Mouse (Mus musculus): ENCODE measurements around the gene Chil3. TPM values are rescaled to one million over a fixed set of nuclear protein-coding genes. Genes with fewer than 3 reads are reported as not detected.
A peak's percentile ranks its signal among the peaks of the same experiment; 100 is the strongest.
"Not testable (repeated sequence)": the region's sequence is repeated elsewhere in the genome, so short reads cannot be mapped to it uniquely, and the experiment has no call there.

Chil3 gene
- not detected in 2 replicates for polyA plus RNA-seq (2015; fragmentation: Nextera tagmentation; extraction: Ambion mirVana)

DNA sequence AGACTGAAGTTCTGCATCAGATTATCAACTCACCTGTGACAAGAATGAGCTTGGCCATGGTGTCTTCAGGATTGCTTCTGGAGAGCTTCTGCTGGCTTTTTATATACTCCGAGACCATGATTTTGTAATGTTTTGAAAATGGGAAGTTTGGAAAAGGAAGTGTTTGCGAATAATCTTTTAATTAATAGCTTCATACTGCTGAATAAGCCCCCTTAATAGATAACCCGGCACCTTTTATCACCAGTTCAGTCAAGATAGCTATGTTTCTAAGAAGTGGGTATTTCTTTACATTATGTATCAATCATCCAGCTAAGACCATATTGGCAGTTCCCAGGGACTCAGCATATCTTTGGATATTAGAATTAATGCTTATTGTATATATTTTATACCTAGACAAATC lies at the start of gene Chil3:
Gene Chil3, minus strand, starts transcription at position 101 of the 400 bp plus-strand sequence.
- WGBS: 83% methylated on average over 3 of the region's 3 CpGs
- no peak within 1 kb of the TSS for H3K4me3 ChIP-seq
- no peak within 1 kb of the TSS for H3K9ac ChIP-seq
- no peaks in the 10 kb centered on the region for H3K36me3 ChIP-seq
- H3K9me3 ChIP-seq: no peaks in the 10 kb centered on the region
- no peak within 1 kb of the TSS for H3K4me2 ChIP-seq
- no peaks in the 10 kb centered on the region for H3K27me3 ChIP-seq
- no peak for ATAC-seq (ENCODE audit: low FRiP score)
- H3K27ac ChIP-seq: no peak within 1 kb of the TSS
- H3K4me1 ChIP-seq (replicated peaks): no peaks in the 10 kb centered on the region

DNA sequence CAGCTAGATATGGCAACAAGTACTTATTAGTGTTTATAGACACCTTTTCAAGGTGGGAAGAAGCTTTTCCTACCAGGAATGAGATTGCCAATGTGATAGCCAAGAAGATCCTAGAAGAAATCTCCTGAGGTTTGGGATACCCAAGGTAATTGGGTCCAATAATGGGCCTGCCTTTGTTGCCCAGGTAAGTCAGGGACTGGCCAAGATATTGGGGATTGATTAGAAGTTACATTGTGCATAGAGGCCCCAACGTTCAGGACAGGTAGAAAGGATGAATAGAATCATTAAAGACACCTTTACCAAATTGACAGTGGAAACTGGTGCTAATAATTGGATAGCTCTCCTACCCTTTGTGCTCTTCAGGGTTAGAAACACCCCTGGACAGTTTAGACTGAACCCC lies 30.7 kb upstream of the Chil3 start:
- not testable (repeated sequence) for H3K36me3 ChIP-seq; H3K4me1 ChIP-seq (replicated peaks); H3K9ac ChIP-seq; H3K4me3 ChIP-seq; H3K27ac ChIP-seq; H3K27me3 ChIP-seq; H3K4me2 ChIP-seq; ATAC-seq (ENCODE audit: low FRiP score); H3K9me3 ChIP-seq
- WGBS: 73% methylated on average over 1 of the region's 1 CpGs

DNA sequence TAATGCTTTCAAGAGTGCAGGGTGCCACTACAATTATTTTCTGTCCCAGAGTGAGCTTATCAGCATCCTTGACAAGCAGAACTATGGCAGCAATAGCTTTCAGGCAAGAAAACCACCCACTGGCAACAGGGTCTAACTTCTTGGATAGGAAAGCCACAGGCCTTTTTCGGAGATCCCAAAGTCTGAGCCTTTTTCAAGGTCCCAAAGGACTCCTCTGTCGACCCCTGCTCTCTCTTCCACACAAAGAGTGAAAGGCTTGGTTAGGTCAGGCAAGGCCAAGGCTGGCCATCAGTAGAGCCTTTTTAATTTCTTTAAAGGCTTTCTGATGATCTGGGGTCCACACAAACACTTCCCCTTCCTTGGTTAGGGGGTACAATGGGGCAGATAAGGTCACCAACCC lies 29.9 kb upstream of the Chil3 start:
- H3K27ac ChIP-seq; H3K4me2 ChIP-seq; ATAC-seq (ENCODE audit: low FRiP score); H3K4me3 ChIP-seq; H3K4me1 ChIP-seq (replicated peaks); H3K9me3 ChIP-seq; H3K9ac ChIP-seq; H3K27me3 ChIP-seq; H3K36me3 ChIP-seq: not testable (repeated sequence)
- WGBS: 87% methylated on average over 2 of the region's 2 CpGs

DNA sequence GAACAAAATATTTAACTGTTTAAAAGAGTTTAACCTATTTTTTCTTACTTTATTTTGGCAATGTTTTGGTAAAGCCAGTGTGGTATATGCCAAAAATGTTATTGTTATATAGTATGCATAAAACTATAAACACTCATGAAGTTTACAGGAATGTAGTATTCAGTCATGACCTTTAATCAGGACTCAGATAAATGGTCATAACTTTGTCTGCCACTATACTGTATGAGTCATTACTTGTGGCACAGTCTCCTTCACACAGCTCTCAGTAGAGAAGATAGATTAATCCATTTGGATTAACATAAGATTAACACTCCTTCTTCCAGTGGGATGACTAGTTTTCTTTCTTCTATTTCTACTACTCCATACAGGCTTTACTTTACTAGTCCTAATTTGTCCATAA lies 28.9 kb upstream of the Chil3 start:
- H3K4me1 ChIP-seq (replicated peaks): no peaks in the 10 kb centered on the region
- ATAC-seq (ENCODE audit: low FRiP score): no peak
- H3K27me3 ChIP-seq: no peaks in the 10 kb centered on the region
- H3K36me3 ChIP-seq: no peaks in the 10 kb centered on the region
- H3K9me3 ChIP-seq: peaks cover 8% of the 10 kb centered on the region; the same call in 1 of the 2 replicates
- no peak overlapping the region for H3K27ac ChIP-seq
- no peak overlapping the region for H3K9ac ChIP-seq
- no peak overlapping the region for H3K4me2 ChIP-seq
- no peak overlapping the region for H3K4me3 ChIP-seq

DNA sequence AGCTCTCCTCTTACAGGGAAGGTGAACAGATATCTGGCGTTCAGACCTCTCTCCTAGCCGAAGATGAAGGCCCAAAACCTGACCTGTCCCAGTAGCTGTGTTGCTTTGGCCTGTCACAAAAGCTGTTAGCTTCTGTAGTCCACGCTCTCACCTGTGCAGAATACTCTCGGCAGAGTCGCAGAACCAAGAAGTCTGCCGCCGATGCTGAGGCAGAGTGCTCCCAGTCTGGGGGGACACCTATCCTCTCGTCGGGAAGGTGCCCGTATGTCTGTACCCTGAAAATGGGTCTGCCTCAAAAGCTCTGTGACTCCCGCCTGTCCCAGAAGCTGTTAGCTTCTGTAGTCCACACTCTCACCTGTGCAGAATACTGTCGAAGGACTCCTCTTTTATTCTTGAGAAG lies 28.1 kb upstream of the Chil3 start:
- 92% methylated on average over 12 of the region's 12 CpGs for WGBS
- Histone ChIP-seq H3K27me3 (no peaks in the 10 kb centered on the region), H3K9me3 (peaks cover 8% of the 10 kb centered on the region; the same call in 1 of the 2 replicates), H3K9ac (no peak overlapping the region), H3K4me3 (no peak overlapping the region), H3K27ac (no peak overlapping the region), H3K4me1 (replicated peaks) (no peaks in the 10 kb centered on the region), H3K4me2 (no peak overlapping the region), H3K36me3 (no peaks in the 10 kb centered on the region)
- no peak for ATAC-seq (ENCODE audit: low FRiP score)

DNA sequence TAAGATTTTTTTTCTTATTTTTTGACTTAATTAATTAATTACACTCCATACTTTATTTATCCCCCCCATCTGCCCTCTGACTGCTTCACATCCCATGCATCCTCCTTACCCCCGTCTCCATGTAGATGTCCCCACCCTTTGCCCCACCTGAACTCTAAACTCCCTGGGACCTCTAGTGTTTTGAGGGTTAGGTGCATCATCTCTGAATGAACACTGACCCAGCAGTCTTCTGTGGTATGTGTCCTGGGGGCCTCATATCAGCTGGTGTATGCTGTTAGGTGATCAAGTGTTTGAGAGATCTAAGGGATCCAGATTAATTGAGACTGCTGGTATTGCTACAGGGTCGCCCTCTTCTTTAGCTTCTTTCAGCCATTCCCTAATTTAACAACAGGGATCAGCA lies 20.6 kb upstream of the Chil3 start:
- no peaks in the 10 kb centered on the region for H3K4me1 ChIP-seq (replicated peaks)
- H3K9ac ChIP-seq: no peak overlapping the region
- ATAC-seq (ENCODE audit: low FRiP score): no peak
- no peak overlapping the region for H3K4me2 ChIP-seq
- WGBS: 91% methylated on average over 2 of the region's 2 CpGs
- H3K9me3 ChIP-seq: peaks cover 8% of the 10 kb centered on the region
- H3K27me3 ChIP-seq: no peaks in the 10 kb centered on the region
- H3K4me3 ChIP-seq: no peak overlapping the region
- H3K27ac ChIP-seq: no peak overlapping the region
- H3K36me3 ChIP-seq: no peaks in the 10 kb centered on the region

DNA sequence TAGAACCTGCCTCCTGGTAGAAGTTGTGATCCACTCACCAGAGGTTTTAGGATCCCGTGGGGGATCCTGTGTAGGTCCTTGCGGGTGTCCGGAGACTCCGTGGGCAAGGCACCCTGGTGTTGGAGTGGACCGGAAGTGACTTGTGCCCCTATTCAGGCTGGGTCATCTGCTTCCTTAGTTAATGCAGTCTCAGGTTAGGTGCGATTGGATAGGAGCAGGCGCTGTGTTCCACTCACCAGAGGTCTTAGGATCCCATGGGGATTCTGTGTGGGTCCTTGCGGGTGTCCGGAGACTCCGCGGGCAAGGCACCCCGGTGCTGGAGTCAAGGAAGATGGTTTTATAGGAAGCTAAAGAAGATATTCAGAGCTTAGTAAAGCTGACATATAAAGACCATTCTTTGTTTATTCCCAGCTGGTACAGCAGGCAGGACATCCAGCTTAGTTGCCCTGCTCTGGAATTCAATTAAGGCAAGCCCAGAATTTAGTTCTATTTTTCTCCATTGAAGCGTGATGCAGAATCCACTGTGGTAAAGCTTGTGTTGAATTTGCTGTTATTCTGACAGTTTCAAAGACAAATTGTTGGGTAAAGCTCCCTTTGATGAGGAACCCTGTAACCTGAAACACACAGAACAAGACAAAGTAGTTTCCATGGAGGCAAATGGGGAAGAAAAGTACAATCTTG lies 10.3 kb upstream of the Chil3 start:
- peak; percentile 21; the same call in 1 of the 2 replicates for ATAC-seq (ENCODE audit: low FRiP score)
- Histone ChIP-seq H3K4me2 (no peak overlapping the region), H3K27ac (no peak overlapping the region), H3K4me1 (replicated peaks) (no peaks in the 10 kb centered on the region), H3K9me3 (0 out of 2 replicates have a peak, but pooled peaks cover 1% of the 10 kb centered on the region), H3K9ac (no peak overlapping the region), H3K36me3 (no peaks in the 10 kb centered on the region), H3K27me3 (no peaks in the 10 kb centered on the region), H3K4me3 (no peak overlapping the region)
- WGBS: 89% methylated on average over 13 of the region's 13 CpGs

DNA sequence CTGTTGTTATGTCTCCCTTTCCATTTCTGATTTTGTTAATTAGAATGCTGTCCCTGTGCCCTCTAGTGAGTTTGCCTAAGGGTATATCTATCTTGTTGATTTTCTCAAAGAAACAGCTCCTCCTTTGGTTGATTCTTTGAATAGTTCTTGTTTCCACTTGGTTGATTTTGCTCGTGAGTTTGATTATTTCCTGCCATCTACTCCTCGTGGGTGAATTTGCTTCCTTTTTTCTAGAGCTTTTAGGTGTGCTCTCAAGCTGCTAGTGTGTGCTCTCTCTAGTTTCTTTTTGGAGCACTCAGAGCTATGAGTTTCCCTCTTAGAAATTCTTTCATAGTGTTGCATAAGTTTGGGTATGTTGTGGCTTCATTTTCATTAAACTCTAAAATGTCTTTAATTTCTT lies 7.6 kb upstream of the Chil3 start:
- not testable (repeated sequence) for H3K36me3 ChIP-seq; H3K9ac ChIP-seq; ATAC-seq (ENCODE audit: low FRiP score); H3K9me3 ChIP-seq; H3K27ac ChIP-seq; H3K4me1 ChIP-seq (replicated peaks); H3K4me2 ChIP-seq; H3K4me3 ChIP-seq; H3K27me3 ChIP-seq
- WGBS: 48% methylated on average over 2 of the region's 2 CpGs

DNA sequence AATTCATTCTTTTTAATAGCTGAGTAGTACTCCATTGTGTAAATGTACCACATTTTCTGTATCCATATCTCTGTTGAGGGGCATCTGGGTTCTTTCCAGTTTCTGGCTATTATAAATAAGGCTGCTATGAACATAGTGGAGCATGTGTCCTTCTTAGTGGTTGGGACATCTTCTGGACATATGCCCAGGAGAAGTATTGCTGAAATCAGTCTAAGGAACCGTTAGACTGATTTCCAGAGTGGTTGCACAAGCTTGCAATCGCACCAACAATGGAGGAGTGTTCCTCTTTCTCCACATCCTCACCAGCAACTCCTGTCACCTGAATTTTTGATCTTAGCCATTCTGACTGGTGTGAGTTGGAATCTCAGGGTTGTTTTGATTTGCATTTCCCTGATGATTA lies 5.1 kb upstream of the Chil3 start:
- not testable (repeated sequence) for H3K9ac ChIP-seq; H3K36me3 ChIP-seq; H3K4me2 ChIP-seq; H3K27me3 ChIP-seq; H3K4me1 ChIP-seq (replicated peaks); H3K9me3 ChIP-seq; H3K4me3 ChIP-seq; H3K27ac ChIP-seq; ATAC-seq (ENCODE audit: low FRiP score)
- WGBS: 79% methylated on average over 2 of the region's 2 CpGs

DNA sequence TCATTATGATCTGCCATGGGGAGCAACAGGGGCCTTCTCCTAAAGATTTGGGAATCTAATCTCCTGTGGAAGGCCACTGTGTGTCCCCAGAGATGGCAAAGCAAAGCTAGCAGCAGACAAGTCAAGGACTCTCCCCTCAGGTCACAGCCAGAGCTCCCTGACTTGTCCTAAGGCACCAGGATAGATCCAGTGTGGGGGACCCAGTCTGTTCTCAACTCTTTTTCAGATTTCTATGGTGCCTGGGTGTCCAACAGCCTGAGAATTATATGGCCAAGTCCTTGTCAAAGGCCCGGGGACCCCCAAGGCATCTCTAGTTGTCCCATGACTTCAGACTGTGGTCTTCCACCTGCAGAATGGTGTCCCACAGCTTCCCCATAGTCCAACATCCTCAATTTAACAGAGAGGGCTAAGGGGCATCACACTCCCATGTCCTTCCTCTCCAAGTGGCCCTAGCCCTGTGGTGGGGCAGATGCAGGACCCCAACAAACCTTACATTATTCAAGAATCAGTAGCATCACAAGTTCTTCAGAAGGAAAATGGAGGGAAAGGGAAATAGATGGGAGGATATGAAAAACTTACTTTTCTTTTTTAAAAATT lies 3.9 kb upstream of the Chil3 start:
- no peaks in the 10 kb centered on the region for H3K4me1 ChIP-seq (replicated peaks)
- H3K4me2 ChIP-seq: no peak overlapping the region
- no peaks in the 10 kb centered on the region for H3K27me3 ChIP-seq
- ATAC-seq (ENCODE audit: low FRiP score): no peak
- H3K4me3 ChIP-seq: no peak overlapping the region
- H3K9ac ChIP-seq: no peak overlapping the region
- no peak overlapping the region for H3K27ac ChIP-seq
- no peaks in the 10 kb centered on the region for H3K36me3 ChIP-seq
- WGBS: 90% methylated on average over 1 of the region's 1 CpGs
- no peaks in the 10 kb centered on the region for H3K9me3 ChIP-seq

DNA sequence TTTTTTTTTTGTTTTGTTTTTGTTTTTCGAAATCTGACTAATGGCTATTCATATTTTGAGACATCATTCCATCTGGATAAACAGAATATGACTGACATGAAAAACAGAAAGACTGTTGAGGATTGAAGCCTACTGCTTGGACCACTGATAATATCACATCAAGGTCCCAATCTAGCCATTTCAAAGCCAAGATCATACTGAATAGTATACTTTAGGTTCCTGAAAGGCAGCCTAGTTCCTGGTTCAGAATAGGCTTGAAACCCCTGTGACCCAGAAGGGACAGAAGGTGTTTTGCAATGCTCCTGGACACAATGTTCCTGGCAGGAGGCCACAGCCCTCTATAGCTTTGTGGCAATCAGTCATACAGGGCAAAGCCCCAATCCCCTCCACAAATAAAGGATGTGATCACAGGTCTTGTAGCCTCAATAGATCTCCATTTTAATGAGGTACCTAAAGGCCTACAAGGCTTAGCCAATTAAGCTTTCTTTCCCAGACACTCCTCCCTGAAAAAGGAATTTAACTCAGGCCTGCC lies 3.2 kb upstream of the Chil3 start:
- Histone ChIP-seq H3K27me3 (no peaks in the 10 kb centered on the region), H3K27ac (no peak overlapping the region), H3K4me1 (replicated peaks) (no peaks in the 10 kb centered on the region), H3K4me2 (no peak overlapping the region), H3K9ac (no peak overlapping the region), H3K4me3 (no peak overlapping the region), H3K9me3 (no peaks in the 10 kb centered on the region), H3K36me3 (no peaks in the 10 kb centered on the region)
- 74% methylated on average over 1 of the region's 1 CpGs for WGBS
- ATAC-seq (ENCODE audit: low FRiP score): no peak

DNA sequence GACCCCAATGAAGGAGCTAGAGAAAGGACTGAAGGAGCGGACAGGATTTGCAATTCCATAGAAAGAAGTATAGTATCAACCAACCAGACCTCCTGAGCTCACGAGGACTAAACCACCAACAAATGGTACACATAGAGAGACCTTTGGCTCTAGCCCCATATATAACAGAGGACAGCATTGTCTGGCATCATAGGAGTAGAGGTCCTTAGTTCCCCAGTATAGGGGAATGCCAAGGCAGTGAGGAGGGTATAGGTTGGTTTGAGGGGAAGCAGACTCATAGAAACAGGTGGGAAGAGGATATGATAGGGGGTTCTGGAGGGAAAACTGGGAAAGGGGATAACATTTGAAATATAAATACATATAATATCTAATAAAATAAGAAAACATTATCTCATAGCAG lies 13.0 kb downstream of the Chil3 start:
- no peak for ATAC-seq (ENCODE audit: low FRiP score)

DNA sequence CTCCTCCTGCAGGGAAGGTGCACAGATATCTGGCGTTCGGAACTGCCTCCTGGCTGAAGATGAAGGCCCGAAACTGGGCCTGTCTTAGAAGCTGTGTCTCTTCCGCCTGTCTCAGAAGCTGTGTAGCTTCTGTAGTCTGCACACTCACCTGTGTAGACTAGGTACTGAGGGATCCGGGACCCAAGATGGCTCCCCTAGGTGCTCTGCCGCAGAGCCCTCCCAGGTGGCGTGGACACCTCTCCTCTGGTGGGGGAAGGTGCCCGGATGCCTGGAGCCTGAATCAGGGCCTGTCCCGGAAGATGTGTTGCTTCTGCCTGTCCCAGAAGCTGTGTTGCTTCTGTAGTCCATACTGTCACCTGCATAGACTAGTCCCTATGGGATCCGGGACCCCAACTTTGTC lies 23.3 kb downstream of the Chil3 start:
- no peak overlapping the region for H3K4me3 ChIP-seq
- H3K27me3 ChIP-seq: no peaks in the 10 kb centered on the region
- WGBS: 95% methylated on average over 10 of the region's 10 CpGs
- H3K4me1 ChIP-seq (replicated peaks): no peaks in the 10 kb centered on the region
- no peak overlapping the region for H3K9ac ChIP-seq
- peaks cover 14% of the 10 kb centered on the region; the same call in 1 of the 2 replicates for H3K9me3 ChIP-seq
- ATAC-seq (ENCODE audit: low FRiP score): no peak
- H3K27ac ChIP-seq: no peak overlapping the region
- no peaks in the 10 kb centered on the region for H3K36me3 ChIP-seq
- no peak overlapping the region for H3K4me2 ChIP-seq

More for the DNA sequence above, 13.0 kb downstream of the Chil3 start:
- no peak overlapping the region for H3K4me3 ChIP-seq
- 91% methylated on average over 2 of the region's 2 CpGs for WGBS
- no peaks in the 10 kb centered on the region; the same call in 1 of the 2 replicates for H3K9me3 ChIP-seq
- no peaks in the 10 kb centered on the region for H3K36me3 ChIP-seq
- H3K27me3 ChIP-seq: no peaks in the 10 kb centered on the region
- H3K27ac ChIP-seq: no peak overlapping the region
- H3K9ac ChIP-seq: no peak overlapping the region
- no peaks in the 10 kb centered on the region for H3K4me1 ChIP-seq (replicated peaks)
- H3K4me2 ChIP-seq: no peak overlapping the region
